Comparison of ENCODE assay signal across 9 mouse cellular contexts in genomic region chr5:140857432-140858154, GRCm38 (mm10). TPM values are rescaled to one million over a fixed set of nuclear protein-coding genes. Genes with fewer than 3 reads are reported as not detected.
DNase-seq lines count a peak whose midpoint lies in the region; ATAC-seq lines count a peak whose summit lies in the region.
"Had no signal": no experiment of that assay in that cellular context is flagged by ENCODE, and none has a peak within 500 bp of the region (broad histone marks: within the 10 kb centered on the region; RNA-seq: fewer than 3 reads in every experiment).

No protein-coding gene starts in this region.

- peak; percentile 53 for ATAC-seq in erythroblast, adult 5-6 weeks (replicated peaks; ENCODE audit: low FRiP score, poor library complexity, severe bottlenecking)
- ATAC-seq: midbrain, embryonic 13.5 days had no signal

- peak; percentile 38 to 67 for DNase-seq in layer of hippocampus, postnatal 14 days (ENCODE audit: low spot score in 2 of 2)
- no peak for DNase-seq in layer of hippocampus, postnatal 25 days (ENCODE audit: extremely low spot score in 1 of 2, low spot score in 1 of 2)
- peak; percentile 52 for DNase-seq in A20 (ENCODE audit: low read depth, low spot score)
- DNase-seq in B cell, adult 2 months: peak; percentile 28 to 46
- DNase-seq in embryo, embryonic 10.5 days (ENCODE audit: low spot score): no peak
- DNase-seq in adrenal gland, adult (ENCODE audit: inconsistent age in 2 of 2, low spot score in 1 of 2): no peak
- DNase-seq: adrenal gland, postnatal 36 days had no signal

RNA-seq across cellular contexts. Expression of gene Gna12, which starts 27.4 kb away (rescaled TPM):
- total RNA-seq in layer of hippocampus, postnatal 14 days (2021): 10 to 100 TPM; 88.7 to 96.0 TPM
- 100 to 1,000 TPM; 101 to 111 TPM for total RNA-seq in layer of hippocampus, postnatal 25 days (2021)
- 12.1 and 16.1 TPM in 2 replicates for total RNA-seq in erythroblast, adult 5-6 weeks (2015; ENCODE audit: low replicate concordance)
- 9.9 and 11.5 TPM in 2 replicates for total RNA-seq in erythroblast, adult 5-6 weeks (2017; ENCODE audit: low replicate concordance)

Comparison
In these comparisons a context has a peak if more than half of its experiments do, and no peak if none do; other contexts are left out.
1. DNase-seq: peak in layer of hippocampus, postnatal 14 days (2 of 2), A20 (single experiment) and B cell, adult 2 months (2 of 2); none in layer of hippocampus, postnatal 25 days (0 of 2), embryo, embryonic 10.5 days (single experiment) and adrenal gland, adult (0 of 2).
2. RNA of gene Gna12, which starts 27.4 kb away (total RNA-seq): 101 to 111 TPM in layer of hippocampus, postnatal 25 days and 88.7 to 96.0 TPM in layer of hippocampus, postnatal 14 days; 9.9 to 16.1 TPM in erythroblast, adult 5-6 weeks; every median in the first group is over 4 times any median in the second.